Mouse (Mus musculus) cerebellum, adult 18-20 months (tissue): ENCODE results near the gene Clybl.

Experiments used
- DNase-seq, 2 experiments: peaks; one replicate each; pipeline ENCODE4 v3.0.0; 2021

The Clybl gene

DNA sequence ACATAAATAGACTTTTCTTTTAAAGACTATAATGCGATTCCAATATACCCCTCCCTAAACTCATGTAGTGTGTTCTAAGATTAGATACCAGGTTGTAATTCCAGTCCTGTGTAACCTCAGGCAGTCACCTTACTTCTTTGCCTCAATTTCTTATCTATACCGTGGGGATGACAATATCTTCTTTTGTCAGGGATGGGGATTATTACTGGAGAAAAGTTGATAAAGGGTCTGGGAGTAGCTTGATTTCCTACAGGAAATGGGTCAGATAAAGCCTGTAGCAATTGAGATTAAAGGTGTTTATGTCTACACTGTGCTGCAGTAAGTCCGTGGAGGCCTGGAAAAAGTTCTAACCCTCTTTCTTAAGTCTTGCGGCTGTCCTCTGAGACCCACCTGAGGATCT, 131.8 kb downstream of the Clybl start:
- no peak for DNase-seq

DNA sequence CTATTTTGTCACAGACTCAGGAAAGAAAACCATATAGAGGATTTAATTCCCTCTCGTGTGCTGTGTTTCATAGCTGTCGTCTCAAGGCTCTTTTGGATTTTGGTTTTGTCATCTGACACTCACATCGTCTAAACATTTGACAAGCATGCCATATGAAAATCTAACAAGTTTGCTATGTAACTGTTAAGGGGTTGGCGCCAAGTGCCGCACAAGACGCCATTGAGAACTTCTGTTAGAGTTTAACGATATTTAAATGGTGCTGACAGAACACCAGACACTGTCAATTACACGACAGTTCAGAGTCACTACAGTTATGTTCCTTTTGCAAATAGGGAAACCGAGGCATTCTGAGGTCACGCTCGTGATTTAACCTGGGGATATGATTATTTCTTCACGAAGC, 134.2 kb downstream of the Clybl start:
- no peak for DNase-seq

DNA sequence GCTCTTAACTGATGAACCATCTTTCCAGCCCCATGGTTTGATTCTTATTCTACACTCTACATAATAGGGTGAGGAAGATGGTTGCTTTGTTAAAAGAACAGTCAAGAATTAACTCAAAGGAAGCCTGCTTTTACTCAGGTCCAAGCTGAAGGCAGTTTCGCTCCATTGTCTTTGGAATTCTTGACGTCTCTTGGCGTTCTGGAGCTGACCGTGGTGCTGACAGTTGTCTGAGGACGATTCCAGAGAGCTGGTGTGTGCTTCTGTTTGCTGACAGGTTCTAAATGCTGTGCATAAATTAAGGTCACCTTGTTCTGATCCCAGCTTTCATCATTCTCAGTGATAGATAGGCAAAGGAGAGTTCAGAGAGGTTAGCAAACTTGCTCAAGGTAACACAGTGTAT, 140.6 kb downstream of the Clybl start:
- no peak for DNase-seq

DNA sequence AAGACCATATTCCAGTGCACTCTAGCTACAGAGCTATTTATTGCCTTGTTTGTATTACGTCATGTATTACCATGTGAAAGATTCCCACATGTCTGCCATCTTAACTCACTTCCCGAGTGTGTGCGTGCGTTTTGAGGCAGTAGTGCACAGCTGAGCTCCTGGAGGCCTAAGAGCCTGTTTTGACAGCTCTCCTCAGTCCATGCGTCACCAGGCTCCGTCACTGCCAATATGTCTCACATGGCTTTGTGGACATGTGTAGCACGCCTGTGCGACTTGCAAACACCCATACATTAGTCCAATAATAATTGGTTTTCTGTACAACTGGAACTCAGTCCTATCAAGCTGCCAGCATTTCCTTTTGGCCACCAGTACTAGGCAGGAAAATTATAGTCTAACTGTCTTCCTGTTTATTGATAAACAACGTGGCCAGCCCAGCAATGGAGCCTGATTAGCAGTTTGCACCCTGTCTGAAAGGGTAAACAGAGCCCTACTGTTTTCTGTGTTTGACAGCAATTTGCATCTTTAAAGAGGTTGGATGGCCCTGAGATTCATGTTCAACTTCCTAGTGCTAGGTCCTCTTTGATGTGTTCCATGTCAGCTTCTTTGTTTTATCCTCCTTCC, 142.4 kb downstream of the Clybl start:
- DNase-seq, result no peak

DNA sequence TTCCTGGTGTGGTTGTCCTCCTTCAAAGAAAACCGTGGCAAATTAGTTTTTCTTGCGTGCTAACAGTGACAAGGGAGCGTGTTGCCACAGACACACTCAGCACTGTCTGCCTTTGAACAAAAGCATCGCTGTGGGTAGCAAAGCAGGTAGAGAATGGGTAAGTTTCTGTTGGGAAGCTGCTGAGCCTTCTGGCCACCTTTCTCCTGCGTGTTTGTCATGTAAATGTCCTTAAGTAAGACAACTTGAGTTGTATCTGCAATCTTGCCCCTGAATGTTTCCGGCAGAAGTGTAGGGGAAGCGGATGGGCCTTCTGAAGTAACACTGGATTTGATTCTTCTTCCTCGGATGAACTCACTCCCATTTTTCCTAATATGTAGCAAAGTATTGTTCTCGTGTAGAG, 148.6 kb downstream of the Clybl start:
- no peak for DNase-seq

DNA sequence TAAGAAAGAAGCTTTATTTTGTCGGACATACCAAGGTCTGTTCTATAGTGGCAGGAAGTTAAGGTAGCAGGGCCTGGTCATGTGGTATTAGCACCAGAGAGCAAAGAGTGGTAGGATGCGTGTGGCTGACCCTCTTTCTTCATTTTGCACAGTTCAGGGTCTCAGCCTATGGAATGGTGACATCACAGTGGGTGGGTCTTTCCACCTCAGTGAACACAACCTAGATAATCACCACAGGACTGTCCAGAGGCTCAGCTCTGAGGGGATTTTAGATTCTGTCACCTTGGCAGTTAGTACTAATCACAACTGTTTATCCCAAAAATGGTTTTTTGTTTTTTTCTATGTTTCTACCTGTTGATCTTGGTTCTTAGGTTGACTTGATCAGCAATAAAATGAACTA, 149.2 kb downstream of the Clybl start:
- DNase-seq, result no peak

DNA sequence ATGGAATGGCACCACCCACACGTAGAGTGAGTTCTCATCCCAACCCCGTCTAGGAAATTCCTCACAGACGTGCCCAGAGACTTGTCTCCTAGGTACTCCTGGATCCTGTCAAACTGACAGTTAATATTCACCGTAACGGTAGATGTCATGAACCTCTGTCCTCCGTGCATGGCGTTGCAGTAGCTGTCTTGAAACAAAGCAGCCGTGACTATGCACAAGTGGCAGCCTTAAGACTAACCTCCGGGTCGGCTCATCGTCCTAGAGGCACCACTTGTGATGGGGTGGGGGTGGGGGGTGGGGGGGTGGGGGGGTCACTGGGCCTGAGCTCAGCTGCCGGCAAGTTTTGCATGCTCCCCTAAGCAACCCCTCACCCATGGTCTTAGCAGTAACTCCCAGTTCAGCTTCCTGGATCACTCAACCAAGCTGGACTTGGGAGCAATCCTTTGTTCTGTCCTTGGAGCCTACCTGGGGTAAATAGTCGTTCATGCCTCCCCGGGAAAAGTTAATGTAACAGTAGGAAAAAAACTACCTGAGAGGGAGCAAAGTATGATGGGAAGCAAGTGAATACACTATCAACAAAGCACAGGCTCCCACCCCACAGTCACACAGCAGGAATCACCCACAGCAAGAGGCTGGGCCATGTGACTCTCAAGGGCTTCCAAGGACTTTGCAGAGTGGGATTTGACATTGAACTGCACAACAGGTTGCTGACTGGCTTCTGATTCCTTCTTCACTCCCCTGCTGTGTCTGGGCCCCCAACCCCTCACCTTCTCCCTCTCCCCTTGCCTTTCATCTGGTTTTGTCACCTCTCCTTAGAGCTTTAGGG, 150.3 kb downstream of the Clybl start:
- DNase-seq, result no peak

DNA sequence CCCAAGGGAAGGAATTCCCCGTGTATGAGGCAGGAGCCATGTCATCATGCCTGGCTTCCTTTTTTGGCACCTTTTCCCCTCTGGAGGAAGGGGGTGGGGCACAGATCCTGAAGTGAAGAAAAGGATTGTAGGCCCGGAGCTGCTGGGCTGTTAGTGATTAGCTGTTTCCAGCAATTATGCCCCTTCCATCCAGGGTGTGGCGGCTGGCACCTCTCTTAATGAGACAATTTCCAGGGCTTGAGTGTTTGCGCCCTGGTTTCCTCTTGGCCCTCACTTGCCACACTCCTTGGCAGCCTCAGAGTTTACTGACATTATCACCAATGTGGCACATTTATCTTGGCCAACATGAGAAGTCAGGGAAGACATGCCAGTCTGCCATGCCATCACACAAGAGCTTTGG, 155.5 kb downstream of the Clybl start:
- DNase-seq, result peak in 1 of 2 experiments; percentile 31

DNA sequence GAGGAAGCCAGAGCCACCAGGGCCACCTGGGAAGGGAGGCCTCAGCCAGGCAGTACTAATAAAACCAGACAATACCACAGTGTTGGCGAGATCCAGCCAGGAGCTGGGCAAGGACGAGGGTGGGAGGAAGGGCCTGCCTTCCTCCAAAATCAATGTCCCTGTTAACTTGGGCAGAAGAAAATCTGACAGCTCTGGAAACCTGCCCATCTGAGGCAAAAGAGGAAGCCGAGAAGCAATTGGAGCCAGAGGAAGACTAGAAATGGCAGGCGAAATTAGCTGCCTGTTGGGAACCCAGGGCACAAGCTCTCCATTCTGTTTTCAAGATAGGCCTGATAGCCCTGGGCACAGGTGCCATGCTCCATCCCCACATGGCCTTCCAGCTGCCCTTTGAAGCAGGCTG, 157.3 kb downstream of the Clybl start:
- DNase-seq, result peak; percentile 87 to 92

DNA sequence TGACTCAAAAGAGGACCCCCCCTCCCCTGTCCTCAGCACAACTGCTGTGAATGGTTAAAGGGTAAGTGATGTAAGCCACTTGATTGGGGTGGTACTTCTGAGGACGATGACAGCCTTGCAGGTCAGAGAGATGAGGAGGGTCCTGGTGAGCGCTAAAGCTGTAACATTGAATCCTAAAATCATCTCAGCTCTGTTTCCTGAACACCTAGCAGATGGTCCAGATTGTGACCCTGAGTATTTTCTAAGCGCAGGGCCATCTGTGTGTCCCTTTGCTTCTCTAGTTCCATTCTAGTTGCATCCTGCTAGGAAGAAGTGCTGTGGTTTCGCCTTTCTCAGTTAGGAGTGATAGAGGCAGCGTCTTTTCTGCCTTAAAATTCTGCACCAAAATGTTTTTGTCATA, 158.6 kb downstream of the Clybl start:
- DNase-seq, result peak; percentile 47 to 49

DNA sequence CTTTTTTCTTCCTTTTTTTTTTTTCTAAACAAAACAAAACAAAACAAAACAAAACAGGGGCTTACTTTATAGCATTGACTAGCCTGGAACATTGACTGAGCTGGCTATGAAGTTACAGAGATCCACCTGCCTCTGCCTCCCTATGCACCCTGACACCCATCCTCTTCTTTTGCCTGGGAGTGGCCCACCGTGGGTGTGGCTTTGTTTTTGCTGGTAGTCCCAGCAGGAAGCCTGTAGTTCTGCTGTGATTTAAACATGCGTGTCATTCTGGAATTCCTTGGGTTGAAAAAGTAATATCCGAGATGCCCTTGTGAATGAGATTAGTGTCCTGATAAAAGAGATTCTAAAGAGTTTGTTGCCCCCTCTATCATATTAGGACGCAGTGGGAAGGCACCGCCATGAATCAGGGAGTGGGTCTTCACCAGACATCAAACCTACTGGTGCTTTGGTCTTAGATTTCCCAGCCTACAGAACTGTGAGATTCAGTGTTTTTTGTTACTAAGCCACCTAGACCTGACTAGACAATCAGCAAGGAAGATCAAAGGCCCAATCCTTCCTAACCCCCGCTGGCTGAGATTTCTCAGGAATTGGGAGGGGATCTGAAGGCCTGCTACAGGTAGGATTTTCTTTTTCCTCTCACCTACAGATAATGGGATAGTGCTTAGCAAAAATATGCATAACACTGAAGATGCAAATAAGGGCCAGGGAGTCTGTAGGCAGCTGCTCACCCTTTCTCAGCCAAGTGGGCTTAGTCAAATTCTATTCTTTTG, 160.3 kb downstream of the Clybl start:
- DNase-seq, result no peak

DNA sequence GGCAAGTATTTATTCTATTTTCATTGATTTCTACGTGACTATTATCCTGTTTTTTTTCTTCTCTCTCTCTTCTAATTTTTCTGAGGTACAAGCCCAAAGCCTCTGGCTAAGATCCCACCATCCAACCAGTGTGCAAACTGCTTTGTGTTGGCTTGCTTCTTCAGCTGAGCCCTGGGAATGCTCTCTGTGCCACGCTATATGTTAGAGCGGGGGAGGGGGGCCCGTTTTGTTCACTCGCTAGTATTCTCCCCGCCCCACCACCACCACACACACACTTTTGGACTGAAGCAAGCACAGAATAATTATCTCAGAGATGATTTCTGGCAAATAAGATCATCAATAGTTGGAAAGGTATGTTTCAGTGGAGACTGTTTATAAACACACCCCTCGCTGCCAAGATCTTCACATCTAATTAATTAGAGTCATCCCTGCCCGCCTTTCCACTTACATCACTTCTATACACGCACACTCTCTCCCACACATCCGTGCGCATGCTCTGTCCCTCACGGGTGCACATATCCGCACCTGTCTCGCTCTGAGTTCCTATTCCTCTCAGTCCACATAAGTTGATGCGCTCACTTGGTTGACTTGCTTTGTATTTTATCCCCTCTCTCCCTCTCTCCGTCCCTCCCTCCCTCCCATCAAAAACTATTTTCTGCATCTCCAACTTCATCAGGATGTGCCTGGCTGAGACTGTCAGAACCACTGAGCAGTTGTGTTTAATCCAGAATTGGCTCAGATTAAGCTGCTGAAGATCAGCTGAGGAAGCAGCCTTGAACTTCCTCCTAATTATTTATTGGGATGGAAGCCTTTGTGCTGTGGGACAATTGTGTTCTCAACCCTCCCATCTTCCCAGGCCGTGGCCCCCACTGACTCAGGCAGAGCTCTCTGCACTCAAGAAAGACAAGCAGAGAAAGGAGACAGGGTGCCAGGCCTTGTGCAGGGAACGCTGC, 163.0 kb downstream of the Clybl start:
- DNase-seq, result peak in 1 of 2 experiments; percentile 28

DNA sequence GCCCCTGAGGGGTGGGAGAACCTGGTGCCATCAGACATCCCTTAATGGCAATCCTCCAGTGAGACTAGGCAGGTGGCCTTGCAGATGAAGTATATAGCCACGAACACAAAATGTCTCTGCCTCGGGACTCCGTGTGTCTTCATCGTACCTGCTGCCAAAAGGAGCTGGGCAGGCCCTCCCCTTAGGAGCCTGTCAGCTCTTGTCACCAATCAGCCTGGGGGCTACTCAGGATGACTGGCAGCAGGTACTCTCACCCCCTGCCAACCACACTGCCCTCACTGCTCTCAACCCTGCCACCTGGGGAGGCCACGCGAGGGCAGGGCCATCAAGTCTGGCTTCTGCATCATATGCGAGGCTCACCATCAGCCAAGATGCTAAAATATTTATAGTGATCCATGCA, 166.6 kb downstream of the Clybl start:
- DNase-seq, result peak in 1 of 2 experiments; percentile 23

DNA sequence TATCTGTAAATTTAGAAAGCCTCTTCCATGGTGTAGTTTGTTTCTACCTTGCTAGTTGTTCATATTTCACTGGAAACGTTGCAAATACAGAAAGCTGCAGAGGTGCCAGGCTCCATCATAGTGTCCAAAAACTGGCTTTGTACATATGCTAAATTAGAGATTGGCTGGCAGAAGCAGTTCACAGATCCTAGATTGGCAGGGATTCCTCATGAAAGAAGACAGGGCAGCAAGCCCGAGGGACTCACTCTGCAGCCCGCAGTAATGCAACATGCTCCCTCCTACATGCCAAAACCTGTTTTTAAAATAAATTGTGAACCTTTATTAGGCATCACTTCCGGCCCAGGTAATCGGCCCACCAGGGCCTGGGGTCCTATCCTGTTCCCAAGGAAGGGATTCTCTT, 167.8 kb downstream of the Clybl start:
- DNase-seq, result peak; percentile 68 to 72

DNA sequence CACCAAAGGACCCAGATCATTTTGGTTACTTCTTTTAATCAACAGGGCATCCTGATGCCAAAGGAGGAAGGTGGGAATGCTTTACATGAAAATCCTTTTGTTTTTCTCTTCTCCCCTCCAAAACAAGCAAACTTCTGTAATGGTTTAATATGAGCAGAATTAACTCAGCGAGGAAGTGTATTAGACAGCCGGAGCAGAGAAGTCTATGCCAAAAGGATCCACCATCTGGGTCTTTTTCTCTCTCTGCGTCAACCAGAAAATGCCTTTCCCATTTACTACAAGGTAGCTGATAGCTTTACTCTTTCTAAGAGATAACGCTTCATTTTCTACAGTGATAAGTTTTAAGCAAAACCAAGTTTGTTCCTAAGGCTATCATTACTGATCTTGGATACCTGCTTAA, 168.3 kb downstream of the Clybl start:
- peak in 1 of 2 experiments; percentile 39 for DNase-seq

DNA sequence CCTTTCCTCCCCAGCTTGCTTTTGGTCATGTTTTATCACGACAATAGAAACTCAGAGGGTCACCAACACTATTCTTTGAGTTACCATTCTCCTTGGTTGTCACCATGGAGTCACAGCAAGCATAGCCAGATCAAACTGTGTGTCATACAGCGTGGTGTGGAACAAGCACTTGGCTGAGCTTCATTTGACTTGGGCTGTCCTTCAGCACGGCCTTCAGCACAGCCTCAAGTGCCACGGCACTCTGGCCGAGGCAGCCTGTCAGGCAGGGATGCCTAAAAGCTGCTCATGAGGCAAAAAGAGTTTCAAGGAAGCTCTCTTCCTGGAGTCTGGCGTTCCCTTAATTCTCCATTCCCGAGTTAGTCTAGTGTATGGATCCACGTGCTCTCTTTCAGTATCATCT, 169.3 kb downstream of the Clybl start:
- no peak for DNase-seq

DNA sequence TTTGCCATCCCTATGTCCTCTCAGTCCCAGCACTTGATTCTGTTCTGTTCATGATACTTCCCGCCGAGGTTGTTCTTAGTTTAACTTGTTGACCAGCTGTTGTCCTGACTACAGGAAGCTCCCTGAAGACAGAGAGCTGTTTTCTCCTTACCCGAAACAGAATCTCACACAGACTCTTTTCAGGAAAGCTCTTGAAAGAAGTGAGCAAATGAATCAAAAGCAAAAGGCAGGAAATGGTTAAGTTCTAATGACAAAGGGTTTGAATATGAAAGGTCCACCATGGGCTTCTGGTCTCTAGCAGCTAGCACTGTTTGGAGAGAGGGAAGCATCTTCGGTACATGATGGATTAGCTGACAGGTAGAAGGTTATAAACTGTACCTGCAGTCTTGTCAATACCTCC, 175.8 kb downstream of the Clybl start:
- DNase-seq, result no peak

DNA sequence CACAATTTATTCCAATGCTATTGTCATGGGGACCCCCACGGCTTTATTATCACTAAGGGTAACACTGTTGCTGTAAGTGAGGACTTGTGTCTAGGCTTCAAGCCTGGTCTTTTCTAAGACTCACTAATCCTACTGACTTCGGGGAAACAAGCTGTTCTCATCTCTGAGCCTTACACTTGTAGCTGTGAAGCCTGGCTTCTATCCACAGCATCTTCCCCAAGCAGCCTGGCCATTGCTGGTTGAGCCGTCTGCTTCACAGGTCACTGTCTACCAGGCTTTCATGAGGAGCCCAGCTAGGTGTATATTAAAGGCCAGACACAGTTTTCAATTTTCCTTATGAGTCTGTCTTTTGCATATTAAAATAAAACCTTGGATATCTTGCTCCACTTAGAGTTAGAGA, 177.1 kb downstream of the Clybl start:
- DNase-seq, result no peak

DNA sequence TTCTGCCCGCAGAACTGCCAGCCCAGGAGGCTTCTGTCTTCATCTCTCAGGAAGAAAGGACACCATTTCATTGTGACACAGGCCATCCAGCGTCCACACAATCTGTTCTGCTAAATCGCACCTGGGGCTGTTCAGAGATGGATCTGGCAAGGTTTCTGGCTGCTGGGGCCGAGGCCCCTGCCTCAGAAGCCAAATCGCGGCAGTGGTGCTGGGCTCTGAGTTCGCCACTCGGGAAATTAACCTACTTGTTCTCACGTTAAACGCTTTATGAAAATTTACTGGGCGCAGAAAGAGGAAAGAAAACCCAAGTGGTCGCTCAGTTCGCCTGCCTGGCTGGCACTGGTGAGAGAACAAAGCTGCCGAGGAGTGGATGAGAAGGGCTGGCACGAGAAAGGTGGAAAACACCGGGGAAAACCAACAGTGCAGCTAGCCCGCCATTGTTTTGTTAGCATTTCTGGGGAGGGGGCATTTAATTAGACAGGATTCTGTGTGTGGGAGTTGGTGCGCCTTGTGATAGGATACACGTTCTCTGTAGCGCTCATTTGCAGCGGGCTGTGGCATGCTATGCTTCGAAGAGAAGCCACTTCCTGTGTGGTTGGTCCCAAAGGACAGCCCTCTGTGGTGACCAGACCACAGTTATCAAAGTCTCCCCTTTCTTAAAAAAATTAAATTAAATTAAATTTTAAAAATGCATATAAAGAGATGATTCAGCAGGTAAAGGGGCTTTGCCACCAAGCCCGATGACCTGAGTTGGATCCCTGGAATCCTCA, 177.8 kb downstream of the Clybl start:
- peak; percentile 31 to 35 for DNase-seq

DNA sequence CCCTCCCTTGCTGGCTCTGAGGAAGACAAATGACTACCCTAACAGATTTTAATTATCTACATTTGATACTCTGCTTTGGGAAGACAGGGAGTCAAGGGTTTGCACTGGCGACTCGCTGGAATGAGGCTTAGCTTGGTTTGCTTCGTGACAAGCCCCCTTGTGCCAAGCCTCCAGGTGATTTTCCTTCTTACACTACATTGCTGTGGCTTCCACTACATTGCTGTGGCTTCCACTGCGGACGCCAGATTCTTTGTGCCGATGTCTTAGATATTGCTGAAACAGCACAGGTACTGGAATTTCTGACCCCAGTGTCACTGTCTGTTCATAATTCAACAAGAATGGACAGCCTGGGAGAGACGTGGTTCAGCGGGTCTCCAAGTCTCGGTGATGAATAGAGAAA, 180.3 kb downstream of the Clybl start:
- no peak for DNase-seq

DNA sequence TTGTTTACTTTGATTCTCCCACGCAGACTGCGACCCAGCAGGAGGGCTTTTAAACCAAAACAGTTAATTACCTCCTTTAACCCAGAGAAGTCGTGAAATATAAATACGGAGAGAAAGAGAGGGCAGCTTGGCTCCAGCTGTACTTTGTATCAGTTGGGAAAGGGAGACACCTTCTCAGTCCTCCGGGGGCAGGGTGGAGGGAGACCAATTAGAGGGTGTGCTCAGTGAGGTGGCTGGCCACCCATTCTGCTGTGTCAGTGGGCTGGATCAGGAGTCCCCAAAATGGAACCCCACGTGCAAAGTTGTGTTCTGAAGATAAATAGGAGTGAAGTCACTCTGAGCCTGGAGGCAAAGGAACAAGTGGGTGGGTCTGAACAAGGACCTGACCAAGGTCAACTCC, 181.7 kb downstream of the Clybl start:
- DNase-seq, result peak in 1 of 2 experiments; percentile 11

DNA sequence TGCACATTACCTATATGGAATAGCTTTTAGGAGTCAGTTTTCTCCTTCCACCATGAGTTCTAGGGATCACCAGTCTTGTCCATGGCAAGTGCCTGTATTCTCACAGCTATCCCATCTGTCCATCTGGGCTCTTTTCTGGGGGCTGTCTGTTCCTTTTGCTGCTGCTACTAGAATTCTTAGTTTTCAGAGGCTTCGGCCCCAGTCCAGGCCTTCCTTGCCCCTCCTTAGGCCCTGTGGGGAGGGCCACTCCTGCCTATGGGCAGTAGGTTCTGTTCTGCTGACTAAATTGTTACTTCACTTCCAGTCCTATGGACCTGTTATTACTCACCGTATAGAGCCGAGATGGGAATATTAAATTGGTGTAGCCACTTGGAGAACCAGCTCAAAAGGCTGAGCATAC, 182.5 kb downstream of the Clybl start:
- no peak for DNase-seq
